Mouse (Mus musculus) megakaryocyte, embryonic 14.5 days (primary cell): ENCODE measurements around the gene Mgat2.
"Not testable (repeated sequence)": the region's sequence is repeated elsewhere in the genome, so short reads cannot be mapped to it uniquely, and the experiment has no call there.

Source experiments
- FLI1 ChIP-seq: IDR thresholded peaks from 2 replicates; pipeline ENCODE4 v1.6.1; 2012; ENCODE audit warnings: low read length, inconsistent platforms, mixed read lengths
- GATA1 ChIP-seq: IDR thresholded peaks from 3 replicates; pipeline ENCODE4 v1.6.1; 2012; ENCODE audit warnings: mixed read lengths, low read length, inconsistent platforms, borderline replicate concordance

DNA sequence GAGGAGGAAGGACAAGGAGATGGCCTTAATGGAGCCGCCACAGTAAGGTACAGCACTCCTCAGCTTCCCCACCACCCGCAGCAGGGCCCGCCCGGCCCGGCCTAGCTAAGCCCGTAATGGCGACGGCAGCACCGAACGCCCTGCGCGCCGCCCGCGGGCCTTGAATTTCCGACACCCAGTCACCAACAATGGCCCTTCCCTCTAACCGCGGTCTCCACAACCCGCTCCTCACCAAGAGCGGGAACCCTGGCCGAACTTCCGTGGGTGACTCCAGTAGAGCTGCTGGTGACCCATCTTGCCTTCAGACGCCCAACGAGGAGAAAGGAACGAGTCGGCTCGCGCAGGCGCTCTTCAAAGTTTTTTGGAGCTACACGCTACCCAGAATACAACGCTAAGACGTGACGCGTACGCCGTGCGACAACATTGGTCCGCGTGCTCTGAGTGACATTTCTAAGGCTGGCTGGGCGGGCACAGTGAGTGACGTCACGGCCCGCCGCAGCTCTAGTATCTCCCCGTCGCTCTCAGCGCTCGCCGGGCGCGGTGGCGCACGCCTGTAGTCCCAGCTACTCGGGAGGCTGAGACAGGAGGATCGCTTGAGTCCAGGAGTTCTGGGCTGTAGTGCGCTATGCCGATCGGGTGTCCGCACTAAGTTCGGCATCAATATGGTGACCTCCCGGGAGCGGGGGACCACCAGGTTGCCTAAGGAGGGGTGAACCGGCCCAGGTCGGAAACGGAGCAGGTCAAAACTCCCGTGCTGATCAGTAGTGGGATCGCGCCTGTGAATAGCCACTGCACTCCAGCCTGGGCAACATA lies 25.0 kb upstream of the Mgat2 start, which contains the start of gene Rps29:
- TF ChIP-seq GATA1, FLI1: not testable (repeated sequence)
